In genomic region chr1:128549442-128549841, GRCm38 (mm10) we compare ENCODE assay signal across 25 mouse cellular contexts. TPM values are rescaled to one million over a fixed set of nuclear protein-coding genes. Genes with fewer than 3 reads are reported as not detected.
A peak's percentile ranks its signal among the peaks of the same experiment; 100 is the strongest.
DNase-seq lines count a peak whose midpoint lies in the region; ATAC-seq and TF ChIP-seq lines count a peak whose summit lies in the region.
"Had no signal": no experiment of that assay in that cellular context is flagged by ENCODE, and none has a peak within 500 bp of the region (broad histone marks: within the 10 kb centered on the region; RNA-seq: fewer than 3 reads in every experiment).

No protein-coding gene starts in this region.

- no peak overlapping the region for H3K9ac ChIP-seq in midbrain, embryonic 11.5 days (ENCODE audit: low read length)
- H3K9ac ChIP-seq: embryonic facial prominence, embryonic 12.5 days; heart, embryonic 15.5 days; intestine, embryonic 15.5 days; limb, embryonic 12.5 days; liver, embryonic 15.5 days; lung, embryonic 15.5 days; neural tube, embryonic 15.5 days had no signal

- TF ChIP-seq CTCF in bone marrow, adult 2 months (IDR thresholded peaks at IDR 0.05; ENCODE audit: control insufficient read depth, insufficient read depth, low read length) = no peak

- H3K27me3 ChIP-seq in megakaryocyte, embryonic 14.5 days (replicated peaks) = no peaks in the 10 kb centered on the region
- no peaks in the 10 kb centered on the region for H3K27me3 ChIP-seq in splenic B cell, adult 2 months (ENCODE audit: control insufficient read depth, insufficient read depth, low read length, poor library complexity, severe bottlenecking)
- no peaks in the 10 kb centered on the region for H3K27me3 ChIP-seq in midbrain, embryonic 11.5 days (ENCODE audit: control insufficient read depth, insufficient read depth, low read length)
- H3K27me3 ChIP-seq: embryonic facial prominence, embryonic 12.5 days; intestine, embryonic 15.5 days; limb, embryonic 12.5 days; liver, embryonic 15.5 days; lung, embryonic 15.5 days; neural tube, embryonic 15.5 days had no signal

- DNase-seq in CD4-positive, CD25-positive, alpha-beta regulatory T cell, adult 2 months (ENCODE audit: low read depth, low spot score) = peak; percentile 51
- DNase-seq in splenic B cell, adult 2 months (ENCODE audit: low read depth, low spot score) = peak; percentile 45
- no peak for DNase-seq in left cerebral cortex, postnatal 4 days
- DNase-seq in midbrain, embryonic 11.5 days (ENCODE audit: low spot score, missing footprints) = no peak
- DNase-seq: adrenal gland, postnatal 10 days; cerebellum, adult 11 months; cerebellum, adult 9-10 months; cerebellum, postnatal 36 days; embryo, embryonic 11 days; kidney, adult 8-10 months; kidney, postnatal 4 days had no signal

- 13% methylated on average over 5 of the region's 5 CpGs for WGBS in bone marrow, adult 2 months
- WGBS in midbrain, embryonic 11.5 days = 50% methylated on average over 5 of the region's 5 CpGs

- TF ChIP-seq POLR2A in bone marrow, adult 2 months (IDR thresholded peaks at IDR 0.05; ENCODE audit: borderline replicate concordance, control insufficient read depth, low read depth, low read length) = no peak

- peaks cover 3% of the 10 kb centered on the region; the same call in 1 of the 2 replicates for H3K9me3 ChIP-seq in megakaryocyte, embryonic 14.5 days
- no peaks in the 10 kb centered on the region for H3K9me3 ChIP-seq in midbrain, embryonic 11.5 days (ENCODE audit: control insufficient read depth, low read length)
- H3K9me3 ChIP-seq: embryonic facial prominence, embryonic 12.5 days; heart, embryonic 10.5 days; heart, embryonic 15.5 days; intestine, embryonic 15.5 days; limb, embryonic 12.5 days; liver, embryonic 15.5 days; lung, embryonic 15.5 days; neural tube, embryonic 15.5 days had no signal

- intact Hi-C loops in left cerebral cortex, postnatal 4 days (cut with DNase I) = no loop called here

- ATAC-seq in megakaryocyte-erythroid progenitor cell, adult 5-6 weeks (replicated peaks; ENCODE audit: low FRiP score, low TSS enrichment, poor library complexity, severe bottlenecking) = no peak
- no peak for ATAC-seq in midbrain, embryonic 11.5 days (ENCODE audit: low FRiP score)
- ATAC-seq: forebrain, embryonic 16.5 days; hindbrain, embryonic 16.5 days; intestine, embryonic 15.5 days had no signal

- H3K4me1 ChIP-seq in bone marrow, adult 2 months (ENCODE audit: control insufficient read depth, insufficient read depth, low read length) = peaks cover 9% of the 10 kb centered on the region
- peaks cover 82% of the 10 kb centered on the region for H3K4me1 ChIP-seq in megakaryocyte, embryonic 14.5 days
- H3K4me1 ChIP-seq in midbrain, embryonic 11.5 days (ENCODE audit: control insufficient read depth, insufficient read depth, low read length) = peaks cover 14% of the 10 kb centered on the region
- H3K4me1 ChIP-seq: embryonic facial prominence, embryonic 12.5 days; limb, embryonic 12.5 days; liver, embryonic 15.5 days; neural tube, embryonic 15.5 days had no signal

- H3K4me3 ChIP-seq in bone marrow, adult 2 months (replicated peaks; ENCODE audit: control insufficient read depth, low read depth, low read length) = no peak overlapping the region
- H3K4me3 ChIP-seq in megakaryocyte, embryonic 14.5 days (replicated peaks) = peak overlapping the region; percentile 78
- no peak overlapping the region for H3K4me3 ChIP-seq in midbrain, embryonic 11.5 days (ENCODE audit: low read depth, low read length)
- H3K4me3 ChIP-seq: embryonic facial prominence, embryonic 12.5 days; heart, embryonic 10.5 days; heart, embryonic 15.5 days; intestine, embryonic 15.5 days; limb, embryonic 12.5 days; liver, embryonic 15.5 days; lung, embryonic 15.5 days; neural tube, embryonic 15.5 days had no signal

- peaks cover 3% of the 10 kb centered on the region for H3K36me3 ChIP-seq in megakaryocyte, embryonic 14.5 days (replicated peaks; ENCODE audit: low read length)
- H3K36me3 ChIP-seq in splenic B cell, adult 2 months (ENCODE audit: control insufficient read depth, insufficient read depth, low read length, poor library complexity, severe bottlenecking) = no peaks in the 10 kb centered on the region
- no peaks in the 10 kb centered on the region for H3K36me3 ChIP-seq in midbrain, embryonic 11.5 days (ENCODE audit: control insufficient read depth, insufficient read depth, low read length)
- H3K36me3 ChIP-seq: embryonic facial prominence, embryonic 12.5 days; heart, embryonic 10.5 days; heart, embryonic 15.5 days; intestine, embryonic 15.5 days; limb, embryonic 12.5 days; liver, embryonic 15.5 days; lung, embryonic 15.5 days; neural tube, embryonic 15.5 days had no signal

- H3K4me2 ChIP-seq in midbrain, embryonic 11.5 days = no peak overlapping the region
- H3K4me2 ChIP-seq: embryonic facial prominence, embryonic 12.5 days; heart, embryonic 15.5 days; intestine, embryonic 15.5 days; limb, embryonic 12.5 days; liver, embryonic 15.5 days; lung, embryonic 15.5 days; neural tube, embryonic 15.5 days had no signal

- peak overlapping the region; percentile 30; the same call in 1 of the 2 replicates for H3K27ac ChIP-seq in bone marrow, adult 2 months (ENCODE audit: control insufficient read depth, insufficient read depth, low read depth, low read length, poor library complexity)
- H3K27ac ChIP-seq in midbrain, embryonic 11.5 days (ENCODE audit: low read depth, low read length) = no peak overlapping the region
- H3K27ac ChIP-seq: embryonic facial prominence, embryonic 12.5 days; heart, embryonic 10.5 days; heart, embryonic 15.5 days; intestine, embryonic 15.5 days; kidney, postnatal 0 days; limb, embryonic 12.5 days; liver, embryonic 15.5 days; lung, embryonic 15.5 days; neural tube, embryonic 15.5 days had no signal

RNA-seq across cellular contexts. Expression of gene Cxcr4, which starts 42.7 kb away (rescaled TPM):
- polyA plus RNA-seq in bone marrow, adult 2 months (2011; ENCODE audit: insufficient read depth, insufficient read length, low replicate concordance, missing spikeins) = 91.8 and 162 TPM in 2 replicates
- 1.4 TPM in 1 of 2 replicates, not detected in the other for polyA plus RNA-seq in megakaryocyte, embryonic 14.5 days (2012; ENCODE audit: insufficient read depth, low replicate concordance)
- 10 to 100 TPM; 22.5 to 23.7 TPM for total RNA-seq in left cerebral cortex, postnatal 4 days (2021)
- total RNA-seq in megakaryocyte-erythroid progenitor cell, adult 5-6 weeks (2014; fragmentation: Nextera tagmentation) = 29.9 and 35.0 TPM in 2 replicates
- 22.7 and 29.0 TPM in 2 replicates for total RNA-seq in megakaryocyte-erythroid progenitor cell, adult 5-6 weeks (2017)
- polyA plus RNA-seq in midbrain, embryonic 11.5 days (2014; fragmentation: Nextera tagmentation; extraction: Ambion mirVana) = 22.6 and 25.6 TPM in 2 replicates

Comparison
In these comparisons a context has a peak if more than half of its experiments do, and no peak if none do; other contexts are left out.
1. DNase-seq: peak in CD4-positive, CD25-positive, alpha-beta regulatory T cell, adult 2 months (single experiment) and splenic B cell, adult 2 months (single experiment); none in left cerebral cortex, postnatal 4 days (single experiment) and midbrain, embryonic 11.5 days (single experiment).